Mouse (Mus musculus) small intestine, adult 2 months (tissue): Measurements from ENCODE around the gene Tm9sf1. TPM values are rescaled to one million over a fixed set of nuclear protein-coding genes. Genes with fewer than 3 reads are reported as not detected.

Experiments used
- H3K27ac ChIP-seq: fragments of 200-500 bp; 2 replicates; pipeline ENCODE4 v1.5.1; 2012; ENCODE audit warnings: low read depth, low read length, control low read depth, inconsistent platforms; ENCODE audit not compliant: insufficient read depth
- H3K27me3 ChIP-seq: fragments of 200-500 bp; 2 replicates; pipeline ENCODE4 v1.6.1; 2012; ENCODE audit warnings: mild to moderate bottlenecking, moderate library complexity, low read length, inconsistent platforms; ENCODE audit not compliant: control insufficient read depth, insufficient read depth
- H3K36me3 ChIP-seq: fragments of 200-500 bp; 2 replicates; pipeline ENCODE4 v1.6.1; 2012; ENCODE audit warnings: mild to moderate bottlenecking, low read length, control low read depth, inconsistent platforms; ENCODE audit not compliant: control insufficient read depth, insufficient read depth
- H3K4me1 ChIP-seq: fragments of 200-500 bp; 2 replicates; pipeline ENCODE4 v1.6.1; 2012; ENCODE audit warnings: low read length, inconsistent platforms, mixed read lengths; ENCODE audit not compliant: control insufficient read depth, insufficient read depth, insufficient read length
- H3K4me3 ChIP-seq: fragments of 200-500 bp; 2 replicates; pipeline ENCODE4 v1.5.1; 2012; ENCODE audit warnings: low read depth, mild to moderate bottlenecking, control low read depth, inconsistent platforms, low read length, moderate library complexity
- CTCF ChIP-seq: fragments of 200-500 bp; IDR thresholded peaks from 2 replicates; pipeline ENCODE4 v1.5.1; 2012; ENCODE audit warnings: low read depth, mild to moderate bottlenecking, control low read depth, inconsistent platforms, low read length, moderate library complexity, mixed read lengths; ENCODE audit not compliant: insufficient replicate concordance, insufficient read length; ENCODE audit errors: extremely low read depth
- POLR2A ChIP-seq: fragments of 200-500 bp; IDR thresholded peaks from 2 replicates; pipeline ENCODE4 v1.6.1; 2012; ENCODE audit warnings: low read depth, mild to moderate bottlenecking, control low read depth, inconsistent platforms, low read length, moderate library complexity
- WGBS: fragments of 180-500 bp; shearing (Covaris S2); methylation state at CpG from one replicate; pipeline ENCODE4 v1.1.7; 2018; 5-methylcytosine and 5-hydroxymethylcytosine counted together
- polyA plus RNA-seq: library from polyadenylated mRNA; depleted of rRNA; stranded (reverse); fragments of >200 nt; gene quantifications from 2 replicates; pipeline ENCODE4 v1.2.3, GENCODE M21; 2012

Gene Tm9sf1
- polyA plus RNA-seq, 1 experiment = 104 TPM

GRCm38 (mm10) chr14:55644261-55644888 lies 769 bp upstream of the Tm9sf1 start:
- WGBS = 3% methylated on average over 17 of the region's 17 CpGs
- peak overlapping the region; percentile 93 for H3K4me3 ChIP-seq
- peak overlapping the region; percentile 45 for H3K27ac ChIP-seq
- no peaks in the 10 kb centered on the region for H3K27me3 ChIP-seq
- H3K4me1 ChIP-seq = peaks cover 14% of the 10 kb centered on the region; the same call in 1 of the 2 replicates
- peaks cover 19% of the 10 kb centered on the region for H3K36me3 ChIP-seq
- TF ChIP-seq POLR2A = no peak

DNA sequence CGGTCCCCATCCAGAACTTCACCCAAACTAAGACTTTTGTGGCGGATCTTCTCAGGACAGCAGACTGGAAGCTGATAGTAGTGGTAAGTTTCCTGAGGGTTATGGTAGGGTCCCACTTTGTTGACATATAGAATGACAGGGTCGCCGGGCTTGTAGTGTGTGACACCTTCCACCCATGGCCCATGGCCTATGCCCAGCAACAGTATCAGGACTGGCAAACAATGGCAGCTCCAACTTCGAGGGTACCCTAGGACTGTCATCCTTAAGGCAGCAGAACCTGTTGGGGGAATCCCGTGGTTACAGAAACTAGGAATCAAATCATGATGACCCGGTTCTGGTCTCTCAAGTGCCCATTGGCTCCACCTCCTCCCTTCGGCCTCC lies 937 bp downstream of the Tm9sf1 start:
- TF ChIP-seq POLR2A = no peak
- peak overlapping the region; percentile 97 for H3K27ac ChIP-seq

GRCm38 (mm10) chr14:55641291-55641690 lies 2.3 kb downstream of the Tm9sf1 start:
- no peak for TF ChIP-seq CTCF
- TF ChIP-seq POLR2A = no peak
- Histone ChIP-seq H3K4me3 (no peak overlapping the region), H3K4me1 (peaks cover 11% of the 10 kb centered on the region; the same call in 1 of the 2 replicates), H3K27ac (no peak overlapping the region), H3K36me3 (peaks cover 32% of the 10 kb centered on the region), H3K27me3 (no peaks in the 10 kb centered on the region)
- WGBS = 92% methylated on average over 13 of the region's 13 CpGs

More for the DNA sequence above, 937 bp downstream of the Tm9sf1 start:
- WGBS = 12% methylated on average over 8 of the region's 8 CpGs
- Histone ChIP-seq H3K27me3 (no peaks in the 10 kb centered on the region), H3K4me3 (peak overlapping the region; percentile 93), H3K4me1 (peaks cover 11% of the 10 kb centered on the region; the same call in 1 of the 2 replicates), H3K36me3 (peaks cover 31% of the 10 kb centered on the region)

DNA sequence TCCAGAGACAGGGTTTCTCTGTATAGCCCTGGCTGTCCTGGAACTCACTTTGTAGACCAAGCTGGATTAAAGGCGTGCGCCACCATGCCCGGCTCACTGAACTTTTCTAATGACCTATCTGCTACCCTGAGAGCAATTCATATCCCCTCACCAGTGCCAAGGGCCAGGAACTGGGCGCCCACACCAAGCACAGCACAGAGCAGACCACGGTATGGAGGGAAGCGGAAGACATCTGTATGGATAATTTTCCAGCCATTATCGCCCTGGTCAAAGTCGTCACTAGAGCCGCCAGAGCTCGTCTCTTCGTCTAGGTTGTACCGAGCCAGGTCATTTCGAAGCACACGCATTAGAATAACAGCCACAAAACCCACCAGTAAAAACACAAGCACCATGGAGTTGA lies 2.8 kb downstream of the Tm9sf1 start:
- Histone ChIP-seq H3K4me3 (no peak overlapping the region), H3K36me3 (peaks cover 34% of the 10 kb centered on the region), H3K4me1 (peaks cover 11% of the 10 kb centered on the region; the same call in 1 of the 2 replicates), H3K27me3 (no peaks in the 10 kb centered on the region), H3K27ac (no peak overlapping the region)
- TF ChIP-seq POLR2A (no peak), CTCF (no peak)
- WGBS = 96% methylated on average over 14 of the region's 14 CpGs

GRCm38 (mm10) chr14:55637795-55638194 lies 5.8 kb downstream of the Tm9sf1 start, which contains the start of gene Gm49378:
Gene Gm49378, minus strand, starts transcription at chr14:55637895.
- no peak within 1 kb of the TSS for H3K4me3 ChIP-seq
- peaks cover 41% of the 10 kb centered on the region for H3K36me3 ChIP-seq
- TF ChIP-seq POLR2A = no peak
- no peak for TF ChIP-seq CTCF
- H3K4me1 ChIP-seq = peaks cover 7% of the 10 kb centered on the region
- 95% methylated on average over 9 of the region's 9 CpGs for WGBS
- H3K27ac ChIP-seq = no peak within 1 kb of the TSS
- H3K27me3 ChIP-seq = no peaks in the 10 kb centered on the region

DNA sequence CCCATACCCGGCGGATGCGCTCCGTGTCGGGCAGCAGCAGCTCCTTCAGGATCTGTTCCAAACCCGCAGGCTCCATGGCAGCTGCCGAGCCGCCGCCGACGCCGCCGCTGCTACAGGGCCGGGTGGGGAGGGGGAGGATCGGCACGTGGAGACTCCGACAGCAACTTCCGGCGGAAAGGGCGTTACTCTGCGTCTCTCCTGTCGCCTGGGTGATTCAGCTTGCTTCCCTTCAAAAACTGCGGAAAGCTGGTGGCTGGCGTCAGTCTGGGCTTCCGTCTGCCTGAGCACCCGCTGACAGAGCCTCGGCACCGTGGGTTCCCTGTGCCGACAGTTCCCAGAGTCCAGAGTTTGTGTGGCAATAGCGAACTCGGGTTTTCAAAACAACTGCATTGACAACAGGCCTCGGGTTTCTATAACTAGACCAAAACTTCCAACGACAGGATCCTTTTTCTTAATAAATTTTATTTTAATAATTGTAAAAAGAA lies 8.0 kb downstream of the Tm9sf1 start, which contains the start of gene Ipo4:
TSS of gene Ipo4 (minus strand) at position 435 of the 485 bp plus-strand sequence.
- TF ChIP-seq POLR2A (peak; percentile 54; the same call in 1 of the 2 replicates), CTCF (no peak)
- no peaks in the 10 kb centered on the region for H3K27me3 ChIP-seq
- peaks cover 2% of the 10 kb centered on the region; the same call in 1 of the 2 replicates for H3K4me1 ChIP-seq
- peaks cover 45% of the 10 kb centered on the region for H3K36me3 ChIP-seq
- no peak within 1 kb of the TSS; the same call in 1 of the 2 replicates for H3K27ac ChIP-seq
- H3K4me3 ChIP-seq = peak within 1 kb of the TSS; percentile 73
- WGBS = 1% methylated on average over 33 of the region's 33 CpGs

DNA sequence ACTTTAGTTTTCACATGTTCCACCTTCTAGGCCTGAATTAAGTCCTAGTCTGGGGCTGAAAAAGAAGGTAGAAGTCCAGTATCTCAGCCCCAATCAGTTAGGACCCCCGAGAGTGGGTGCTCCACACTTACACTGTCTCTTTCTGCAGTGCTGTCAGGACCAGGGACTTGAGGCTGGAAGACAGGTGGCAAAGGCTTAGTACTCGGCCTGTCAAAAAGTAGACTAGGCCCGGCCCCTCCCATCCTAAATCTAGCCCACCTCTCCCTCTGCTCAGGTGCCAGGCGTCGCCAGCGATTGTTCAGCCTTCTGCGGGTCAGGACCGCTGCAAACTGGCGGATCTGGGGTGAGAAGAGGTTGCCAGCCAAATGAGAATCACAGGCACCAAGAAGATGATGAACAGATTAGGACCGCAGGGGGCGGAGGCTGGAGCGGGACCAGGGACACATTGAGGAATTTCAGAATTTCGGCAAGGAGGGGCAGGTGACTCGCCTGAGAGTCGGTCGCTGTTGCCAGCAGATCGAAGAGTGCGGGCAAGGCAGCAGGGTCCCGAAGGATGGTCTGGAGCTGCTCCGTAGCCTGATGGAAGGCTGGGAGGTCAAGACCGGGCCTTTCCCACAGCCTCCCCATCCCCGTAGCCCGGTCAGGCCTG lies 8.6 kb downstream of the Tm9sf1 start:
- H3K4me1 ChIP-seq = peaks cover 4% of the 10 kb centered on the region
- peak overlapping the region; percentile 73 for H3K4me3 ChIP-seq
- H3K27me3 ChIP-seq = no peaks in the 10 kb centered on the region
- H3K27ac ChIP-seq = no peak overlapping the region; the same call in 1 of the 2 replicates
- 3% methylated on average over 23 of the region's 23 CpGs for WGBS
- H3K36me3 ChIP-seq = peaks cover 41% of the 10 kb centered on the region
- TF ChIP-seq CTCF (no peak), POLR2A (no peak)
